Mouse (Mus musculus): ENCODE data around the gene Kcnh4.

GRCm38 (mm10) chr11:100692164-100692616, 67.6 kb downstream of the Kcnh4 start, which contains the start of gene Zfp385c:
- TF ChIP-seq MAFK (IDR thresholded peaks at IDR 0.05; ENCODE audit: insufficient read depth, low read depth, low read length) (no peak), ZC3H11A (IDR thresholded peaks at IDR 0.05; ENCODE audit: borderline replicate concordance, low read depth, low read length) (no peak), HCFC1 (IDR thresholded peaks at IDR 0.05; ENCODE audit: borderline replicate concordance, insufficient read depth, low read length) (no peak), CHD2 (IDR thresholded peaks at IDR 0.05; ENCODE audit: low read depth, low read length) (no peak)

All from ES-E14 (cell line).